Mouse (Mus musculus): ENCODE measurements around the gene 1700030J22Rik. TPM values are rescaled to one million over a fixed set of nuclear protein-coding genes. Genes with fewer than 3 reads are reported as not detected.

Gene 1700030J22Rik
- polyA plus RNA-seq, 1 experiment from 2014 or later: 0.34 TPM

GRCm38 (mm10) chr8:116946268-116946838, 32.4 kb downstream of the 1700030J22Rik start:
- TF ChIP-seq CTCF (IDR thresholded peaks at IDR 0.05; ENCODE audit: low read depth): no peak
- Histone ChIP-seq H3K4me1 (replicated peaks; ENCODE audit: control insufficient read depth, insufficient read depth, low read length) (no peaks in the 10 kb centered on the region; the same call in 1 of the 2 replicates), H3K9me3 (ENCODE audit: control insufficient read depth) (no peaks in the 10 kb centered on the region), H3K4me2 (replicated peaks; ENCODE audit: low read depth) (peak overlapping the region; percentile 32), H3K9ac (ENCODE audit: low read depth, low read length) (no peak overlapping the region), H3K36me3 (ENCODE audit: control insufficient read depth, insufficient read depth) (no peaks in the 10 kb centered on the region), H3K27me3 (replicated peaks; ENCODE audit: control insufficient read depth, insufficient read depth, low read length) (no peaks in the 10 kb centered on the region), H3K4me3 (ENCODE audit: low read depth, low read length) (no peak overlapping the region), H3K27ac (ENCODE audit: low read depth, low read length) (no peak overlapping the region)
- 66% methylated on average over 21 of the region's 21 CpGs for WGBS
- ATAC-seq: no peak

GRCm38 (mm10) chr8:116945169-116945910, 33.4 kb downstream of the 1700030J22Rik start:
- WGBS: 70% methylated on average over 9 of the region's 9 CpGs
- Histone ChIP-seq H3K4me1 (replicated peaks; ENCODE audit: control insufficient read depth, insufficient read depth, low read length) (no peaks in the 10 kb centered on the region; the same call in 1 of the 2 replicates), H3K36me3 (ENCODE audit: control insufficient read depth, insufficient read depth) (peaks cover 3% of the 10 kb centered on the region; the same call in 1 of the 2 replicates), H3K4me2 (replicated peaks; ENCODE audit: low read depth) (peak overlapping the region; percentile 93; the same call in 1 of the 2 replicates), H3K9me3 (ENCODE audit: control insufficient read depth) (no peaks in the 10 kb centered on the region), H3K9ac (ENCODE audit: low read depth, low read length) (no peak overlapping the region), H3K27ac (ENCODE audit: low read depth, low read length) (no peak overlapping the region; the same call in 1 of the 2 replicates), H3K27me3 (replicated peaks; ENCODE audit: control insufficient read depth, insufficient read depth, low read length) (no peaks in the 10 kb centered on the region), H3K4me3 (ENCODE audit: low read depth, low read length) (no peak overlapping the region)
- TF ChIP-seq CTCF (IDR thresholded peaks at IDR 0.05; ENCODE audit: low read depth): no peak
- ATAC-seq: no peak

GRCm38 (mm10) chr8:116944385-116944696, 34.4 kb downstream of the 1700030J22Rik start:
- Histone ChIP-seq H3K4me1 (replicated peaks; ENCODE audit: control insufficient read depth, insufficient read depth, low read length) (no peaks in the 10 kb centered on the region; the same call in 1 of the 2 replicates), H3K4me2 (replicated peaks; ENCODE audit: low read depth) (peak overlapping the region; percentile 93), H3K27me3 (replicated peaks; ENCODE audit: control insufficient read depth, insufficient read depth, low read length) (no peaks in the 10 kb centered on the region), H3K9ac (ENCODE audit: low read depth, low read length) (peak overlapping the region; percentile 84; the same call in 1 of the 2 replicates), H3K36me3 (ENCODE audit: control insufficient read depth, insufficient read depth) (peaks cover 3% of the 10 kb centered on the region; the same call in 1 of the 2 replicates), H3K27ac (ENCODE audit: low read depth, low read length) (no peak overlapping the region), H3K9me3 (ENCODE audit: control insufficient read depth) (no peaks in the 10 kb centered on the region), H3K4me3 (ENCODE audit: low read depth, low read length) (peak overlapping the region; percentile 94)
- WGBS: 18% methylated on average over 4 of the region's 4 CpGs
- no peak for TF ChIP-seq CTCF (IDR thresholded peaks at IDR 0.05; ENCODE audit: low read depth)
- ATAC-seq: no peak

- no peak for TF ChIP-seq CTCF (IDR thresholded peaks at IDR 0.05; ENCODE audit: low read depth)
- Histone ChIP-seq H3K4me3 (ENCODE audit: low read depth, low read length) (peak overlapping the region; percentile 94), H3K36me3 (ENCODE audit: control insufficient read depth, insufficient read depth) (peaks cover 3% of the 10 kb centered on the region; the same call in 1 of the 2 replicates), H3K27ac (ENCODE audit: low read depth, low read length) (peak overlapping the region; percentile 47; the same call in 1 of the 2 replicates), H3K27me3 (replicated peaks; ENCODE audit: control insufficient read depth, insufficient read depth, low read length) (no peaks in the 10 kb centered on the region), H3K4me1 (replicated peaks; ENCODE audit: control insufficient read depth, insufficient read depth, low read length) (no peaks in the 10 kb centered on the region; the same call in 1 of the 2 replicates), H3K9ac (ENCODE audit: low read depth, low read length) (peak overlapping the region; percentile 84), H3K9me3 (ENCODE audit: control insufficient read depth) (no peaks in the 10 kb centered on the region), H3K4me2 (replicated peaks; ENCODE audit: low read depth) (peak overlapping the region; percentile 93)
- ATAC-seq: peak; percentile 50
- WGBS: under 1% methylated on average over 51 of the region's 62 CpGs
These were observed 35.0 kb downstream of the 1700030J22Rik start for GRCm38 (mm10) chr8:116943555-116944384.

GRCm38 (mm10) chr8:116943161-116943554, 35.6 kb downstream of the 1700030J22Rik start, which contains the start of gene Atmin:
TSS of gene Atmin (plus strand) at chr8:116943393.
- Histone ChIP-seq H3K4me2 (replicated peaks; ENCODE audit: low read depth) (peak within 1 kb of the TSS; percentile 93), H3K27ac (ENCODE audit: low read depth, low read length) (peak within 1 kb of the TSS; percentile 47; the same call in 1 of the 2 replicates), H3K4me3 (ENCODE audit: low read depth, low read length) (peak within 1 kb of the TSS; percentile 94), H3K9ac (ENCODE audit: low read depth, low read length) (peak within 1 kb of the TSS; percentile 84), H3K27me3 (replicated peaks; ENCODE audit: control insufficient read depth, insufficient read depth, low read length) (no peaks in the 10 kb centered on the region), H3K4me1 (replicated peaks; ENCODE audit: control insufficient read depth, insufficient read depth, low read length) (no peaks in the 10 kb centered on the region; the same call in 1 of the 2 replicates), H3K9me3 (ENCODE audit: control insufficient read depth) (no peaks in the 10 kb centered on the region), H3K36me3 (ENCODE audit: control insufficient read depth, insufficient read depth) (peaks cover 9% of the 10 kb centered on the region; the same call in 1 of the 2 replicates)
- TF ChIP-seq CTCF (IDR thresholded peaks at IDR 0.05; ENCODE audit: low read depth): peak; percentile 79
- under 1% methylated on average over 46 of the region's 46 CpGs for WGBS
- ATAC-seq: peak; percentile 89
